12 mouse cellular contexts compared by ENCODE assay signal in the genomic region with DNA sequence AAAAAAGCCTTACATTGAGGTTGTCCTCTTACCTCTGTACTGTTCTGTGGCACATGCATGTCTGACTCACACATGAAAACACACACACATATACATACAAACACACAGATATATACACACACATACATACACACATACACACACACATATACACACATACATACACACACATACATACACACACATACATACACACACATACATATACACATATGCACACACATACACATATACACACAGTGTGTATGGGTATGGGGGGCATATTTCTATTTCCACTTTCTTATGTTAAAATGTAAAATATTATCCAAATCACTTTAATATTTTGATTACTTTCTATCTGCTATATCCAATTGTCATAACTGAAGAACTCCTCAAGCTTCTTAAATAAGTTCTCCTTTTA.
A peak's percentile ranks its signal among the peaks of the same experiment; 100 is the strongest.
DNase-seq lines count a peak whose midpoint lies in the region; ATAC-seq and TF ChIP-seq lines count a peak whose summit lies in the region.
"Had no signal": no experiment of that assay in that cellular context is flagged by ENCODE, and none has a peak within 500 bp of the region (broad histone marks: within the 10 kb centered on the region; RNA-seq: fewer than 3 reads in every experiment).

No protein-coding gene starts in this region.

- TF ChIP-seq CTCF in heart, adult 2 months (IDR thresholded peaks at IDR 0.05): no peak
- no peak for TF ChIP-seq CTCF in hindbrain, postnatal 0 days (IDR thresholded peaks at IDR 0.05; ENCODE audit: low read depth)

- no peaks in the 10 kb centered on the region for H3K27me3 ChIP-seq in heart, adult 2 months (ENCODE audit: control insufficient read depth, insufficient read depth, low read length)
- H3K27me3 ChIP-seq in hindbrain, embryonic 12.5 days: no peaks in the 10 kb centered on the region
- H3K27me3 ChIP-seq in hindbrain, embryonic 16.5 days (replicated peaks; ENCODE audit: control insufficient read depth, insufficient read depth, low read length): no peaks in the 10 kb centered on the region
- no peaks in the 10 kb centered on the region for H3K27me3 ChIP-seq in midbrain, embryonic 15.5 days (replicated peaks)
- no peaks in the 10 kb centered on the region for H3K27me3 ChIP-seq in midbrain, embryonic 13.5 days
- H3K27me3 ChIP-seq in hindbrain, postnatal 0 days (ENCODE audit: insufficient read depth, low read length): no peaks in the 10 kb centered on the region
- H3K27me3 ChIP-seq: CH12.LX; embryonic facial prominence, embryonic 15.5 days; heart, embryonic 15.5 days had no signal

- TF ChIP-seq POLR2A in heart, adult 2 months (IDR thresholded peaks at IDR 0.05; ENCODE audit: insufficient read depth, low read depth, low read length): no peak

- H3K9me3 ChIP-seq in hindbrain, embryonic 12.5 days (replicated peaks): no peaks in the 10 kb centered on the region
- H3K9me3 ChIP-seq in hindbrain, embryonic 16.5 days (ENCODE audit: control insufficient read depth, low read length): no peaks in the 10 kb centered on the region
- no peaks in the 10 kb centered on the region for H3K9me3 ChIP-seq in midbrain, embryonic 15.5 days
- H3K9me3 ChIP-seq in midbrain, embryonic 13.5 days: no peaks in the 10 kb centered on the region
- H3K9me3 ChIP-seq in hindbrain, postnatal 0 days (ENCODE audit: low read length): no peaks in the 10 kb centered on the region
- H3K9me3 ChIP-seq: embryonic facial prominence, embryonic 15.5 days; forebrain, embryonic 10.5 days; heart, embryonic 15.5 days had no signal

- no peak for TF ChIP-seq EP300 in heart, adult 2 months (IDR thresholded peaks at IDR 0.05; ENCODE audit: insufficient read depth, low read depth, low read length)

- no peak overlapping the region for H3K9ac ChIP-seq in heart, adult 2 months (ENCODE audit: low read depth, low read length)
- no peak overlapping the region for H3K9ac ChIP-seq in hindbrain, embryonic 12.5 days
- no peak overlapping the region for H3K9ac ChIP-seq in hindbrain, embryonic 16.5 days (ENCODE audit: low read depth, low read length)
- H3K9ac ChIP-seq in midbrain, embryonic 15.5 days: no peak overlapping the region
- no peak overlapping the region for H3K9ac ChIP-seq in midbrain, embryonic 13.5 days (replicated peaks)
- H3K9ac ChIP-seq in hindbrain, postnatal 0 days (replicated peaks; ENCODE audit: low read length): no peak overlapping the region
- H3K9ac ChIP-seq: embryonic facial prominence, embryonic 15.5 days; heart, embryonic 15.5 days had no signal

- ATAC-seq in hindbrain, embryonic 12.5 days (ENCODE audit: low FRiP score): peak; percentile 60; the same call in 1 of the 2 replicates
- no peak for ATAC-seq in hindbrain, embryonic 16.5 days
- ATAC-seq in midbrain, embryonic 15.5 days (replicated peaks): peak; percentile 31; the same call in 1 of the 2 replicates
- ATAC-seq in midbrain, embryonic 13.5 days: no peak
- peak; percentile 39; the same call in 1 of the 2 replicates for ATAC-seq in hindbrain, postnatal 0 days

- H3K4me3 ChIP-seq in heart, adult 2 months: no peak overlapping the region; the same call in 1 of the 2 replicates
- no peak overlapping the region for H3K4me3 ChIP-seq in hindbrain, embryonic 12.5 days
- H3K4me3 ChIP-seq in hindbrain, embryonic 16.5 days (ENCODE audit: low read length): no peak overlapping the region
- H3K4me3 ChIP-seq in midbrain, embryonic 15.5 days: no peak overlapping the region
- no peak overlapping the region for H3K4me3 ChIP-seq in midbrain, embryonic 13.5 days (replicated peaks)
- H3K4me3 ChIP-seq in hindbrain, postnatal 0 days (ENCODE audit: low read length): no peak overlapping the region
- H3K4me3 ChIP-seq: embryonic facial prominence, embryonic 15.5 days; erythroblast, embryonic 14.5 days; forebrain, embryonic 10.5 days had no signal

- no peaks in the 10 kb centered on the region for H3K79me2 ChIP-seq in heart, adult 2 months (replicated peaks; ENCODE audit: control insufficient read depth, insufficient read depth, low read length)

- intact Hi-C loops in heart, adult 2 months (cut with DNase I): loop anchor here (1.0 to 5.0 kb wide), 4 partner anchors 46 to 160 kb away; no protein-coding TSS in a partner anchor
- intact Hi-C loops in heart, postnatal 10 days (cut with DNase I): loop anchor here (1.0 to 2.0 kb wide), 3 partner anchors 42 to 160 kb away; no protein-coding TSS in a partner anchor

- peak overlapping the region; percentile 63 for H3K27ac ChIP-seq in heart, adult 2 months
- no peak overlapping the region for H3K27ac ChIP-seq in hindbrain, embryonic 12.5 days
- H3K27ac ChIP-seq in hindbrain, embryonic 16.5 days (ENCODE audit: low read depth, low read length): no peak overlapping the region
- no peak overlapping the region for H3K27ac ChIP-seq in midbrain, embryonic 15.5 days
- H3K27ac ChIP-seq in midbrain, embryonic 13.5 days: no peak overlapping the region
- no peak overlapping the region for H3K27ac ChIP-seq in hindbrain, postnatal 0 days
- H3K27ac ChIP-seq: embryonic facial prominence, embryonic 15.5 days; forebrain, embryonic 10.5 days; heart, embryonic 15.5 days had no signal

- H3K4me2 ChIP-seq in hindbrain, embryonic 12.5 days (replicated peaks): no peak overlapping the region
- no peak overlapping the region for H3K4me2 ChIP-seq in hindbrain, embryonic 16.5 days (ENCODE audit: low read length)
- no peak overlapping the region for H3K4me2 ChIP-seq in midbrain, embryonic 15.5 days
- H3K4me2 ChIP-seq in midbrain, embryonic 13.5 days (replicated peaks): no peak overlapping the region
- H3K4me2 ChIP-seq in hindbrain, postnatal 0 days (ENCODE audit: low read depth, low read length): no peak overlapping the region
- H3K4me2 ChIP-seq: embryonic facial prominence, embryonic 15.5 days had no signal

- peaks cover 9% of the 10 kb centered on the region for H3K4me1 ChIP-seq in heart, adult 2 months (ENCODE audit: control insufficient read depth, insufficient read depth, low read length)
- no peaks in the 10 kb centered on the region; the same call in 1 of the 2 replicates for H3K4me1 ChIP-seq in hindbrain, embryonic 12.5 days
- peaks cover 2% of the 10 kb centered on the region; the same call in 1 of the 2 replicates for H3K4me1 ChIP-seq in hindbrain, embryonic 16.5 days (ENCODE audit: control insufficient read depth, insufficient read depth, low read depth, low read length)
- H3K4me1 ChIP-seq in midbrain, embryonic 15.5 days: peaks cover 3% of the 10 kb centered on the region
- H3K4me1 ChIP-seq in midbrain, embryonic 13.5 days (replicated peaks): peaks cover 2% of the 10 kb centered on the region
- 0 out of 2 replicates have a peak, but pooled peaks cover 3% of the 10 kb centered on the region for H3K4me1 ChIP-seq in hindbrain, postnatal 0 days (ENCODE audit: insufficient read depth, low read length)
- H3K4me1 ChIP-seq: embryonic facial prominence, embryonic 15.5 days had no signal

- H3K36me3 ChIP-seq in heart, adult 2 months (ENCODE audit: control insufficient read depth, insufficient read depth, low read length): no peaks in the 10 kb centered on the region; the same call in 1 of the 2 replicates
- no peaks in the 10 kb centered on the region for H3K36me3 ChIP-seq in hindbrain, embryonic 12.5 days
- no peaks in the 10 kb centered on the region for H3K36me3 ChIP-seq in hindbrain, embryonic 16.5 days (ENCODE audit: control insufficient read depth, insufficient read depth, low read length)
- H3K36me3 ChIP-seq in midbrain, embryonic 15.5 days (replicated peaks): no peaks in the 10 kb centered on the region
- H3K36me3 ChIP-seq in midbrain, embryonic 13.5 days: no peaks in the 10 kb centered on the region
- H3K36me3 ChIP-seq in hindbrain, postnatal 0 days (ENCODE audit: insufficient read depth, low read length): no peaks in the 10 kb centered on the region
- H3K36me3 ChIP-seq: embryonic facial prominence, embryonic 15.5 days; forebrain, embryonic 10.5 days; heart, embryonic 15.5 days had no signal

- DNase-seq in heart, adult 2 months: no peak
- no peak for DNase-seq in heart, postnatal 10 days
- no peak for DNase-seq in hindbrain, postnatal 0 days (ENCODE audit: low spot score)

Comparison
In these comparisons a context has a peak if more than half of its experiments do, and no peak if none do; other contexts are left out.
1. ATAC-seq: peak in hindbrain, embryonic 12.5 days (single experiment), midbrain, embryonic 15.5 days (single experiment) and hindbrain, postnatal 0 days (single experiment); none in hindbrain, embryonic 16.5 days (single experiment) and midbrain, embryonic 13.5 days (single experiment).